Mouse (Mus musculus) lung, postnatal 25 days (tissue): ENCODE results near the gene Hist1h2ah.
"Not testable (repeated sequence)": the region's sequence is repeated elsewhere in the genome, so short reads cannot be mapped to it uniquely, and the experiment has no call there.

ENCODE experiments used
- DNase-seq: peaks from one replicate; pipeline ENCODE4 v3.0.0; 2022; ENCODE audit warnings: low spot score

The Hist1h2ah gene

GRCm38 (mm10) chr13:22035267-22036148, at the start of gene Hist1h2ah, which contains the start of gene Hist1h2bk:
Hist1h2ah (minus strand) TSS chr13:22035568.
Hist1h2bk (plus strand) TSS chr13:22035870.
- DNase-seq: peak; percentile 94

- DNase-seq: not testable (repeated sequence)
These were observed 48.8 kb upstream of the Hist1h2ah start, which contains the start of gene Vmn1r188 for GRCm38 (mm10) chr13:22084140-22084539. Vmn1r188 (plus strand) TSS chr13:22084440.

- DNase-seq: no peak
These were observed 28.1 kb upstream of the Hist1h2ah start for GRCm38 (mm10) chr13:22063468-22063867.

GRCm38 (mm10) chr13:22061422-22061821, 26.1 kb upstream of the Hist1h2ah start:
- DNase-seq: no peak

GRCm38 (mm10) chr13:22053754-22054153, 18.4 kb upstream of the Hist1h2ah start:
- DNase-seq: no peak

- DNase-seq: no peak
These were observed 16.1 kb upstream of the Hist1h2ah start for GRCm38 (mm10) chr13:22051523-22051859.

- peak; percentile 91 for DNase-seq
These were observed 15.5 kb upstream of the Hist1h2ah start for GRCm38 (mm10) chr13:22050591-22051522.

- DNase-seq: no peak
These were observed 14.5 kb upstream of the Hist1h2ah start for GRCm38 (mm10) chr13:22049737-22050440.

GRCm38 (mm10) chr13:22049041-22049440, 13.7 kb upstream of the Hist1h2ah start:
- no peak for DNase-seq

GRCm38 (mm10) chr13:22045311-22045710, 9.9 kb upstream of the Hist1h2ah start:
- DNase-seq: no peak

GRCm38 (mm10) chr13:22044432-22045155, 9.2 kb upstream of the Hist1h2ah start:
- DNase-seq: no peak

GRCm38 (mm10) chr13:22043503-22044431, 8.4 kb upstream of the Hist1h2ah start:
- peak; percentile 57 for DNase-seq

- DNase-seq: peak; percentile 97
These were observed 7.5 kb upstream of the Hist1h2ah start, which contains the start of the genes Hist1h2ag and Hist1h2bj for GRCm38 (mm10) chr13:22042568-22043502. Hist1h2ag (minus strand) TSS chr13:22042944. Hist1h2bj (plus strand) TSS chr13:22043214.

GRCm38 (mm10) chr13:22041651-22042567, 6.5 kb upstream of the Hist1h2ah start:
- no peak for DNase-seq

GRCm38 (mm10) chr13:22041142-22041536, 5.8 kb upstream of the Hist1h2ah start, which contains the start of gene Hist1h4i:
Hist1h4i (minus strand) TSS chr13:22041362.
- peak; percentile 95 for DNase-seq

GRCm38 (mm10) chr13:22040464-22041141, 5.2 kb upstream of the Hist1h2ah start:
- DNase-seq: no peak

- DNase-seq: no peak
These were observed 4.6 kb upstream of the Hist1h2ah start for GRCm38 (mm10) chr13:22039951-22040463.
